Mouse (Mus musculus): ENCODE data around the gene Krt86.
A peak's percentile ranks its signal among the peaks of the same experiment; 100 is the strongest.

Gene Krt86

GRCm38 (mm10) chr15:101472952-101473528 lies at the start of gene Krt86:
Krt86 (plus strand) TSS chr15:101473478.
- DNase-seq: peak; percentile 24

GRCm38 (mm10) chr15:101424914-101425313 lies 48.4 kb upstream of the Krt86 start:
- DNase-seq: no peak

- no peak for DNase-seq
These were observed 36.7 kb upstream of the Krt86 start for GRCm38 (mm10) chr15:101436611-101437010.

GRCm38 (mm10) chr15:101438555-101438954 lies 34.7 kb upstream of the Krt86 start, which contains the start of gene Krt87:
Krt87 (minus strand) TSS chr15:101438804.
- no peak for DNase-seq

GRCm38 (mm10) chr15:101440837-101441236 lies 32.4 kb upstream of the Krt86 start:
- DNase-seq: no peak

GRCm38 (mm10) chr15:101446572-101446971 lies 26.7 kb upstream of the Krt86 start:
- DNase-seq: no peak

- no peak for DNase-seq
These were observed 25.8 kb upstream of the Krt86 start, which contains the start of gene Krt88 for GRCm38 (mm10) chr15:101447444-101447843. Krt88 (plus strand) TSS chr15:101447744.

- DNase-seq: peak; percentile 64
These were observed 20.1 kb upstream of the Krt86 start for GRCm38 (mm10) chr15:101453093-101453736.

- no peak for DNase-seq
These were observed 18.5 kb upstream of the Krt86 start for GRCm38 (mm10) chr15:101454774-101455173.

- no peak for DNase-seq
These were observed 18.0 kb upstream of the Krt86 start for GRCm38 (mm10) chr15:101455292-101455691.

- DNase-seq: no peak
These were observed 17.4 kb upstream of the Krt86 start for GRCm38 (mm10) chr15:101455891-101456290.

GRCm38 (mm10) chr15:101458361-101458930 lies 14.8 kb upstream of the Krt86 start:
- DNase-seq: no peak

- no peak for DNase-seq
These were observed 14.0 kb upstream of the Krt86 start for GRCm38 (mm10) chr15:101459283-101459682.

GRCm38 (mm10) chr15:101463651-101464050 lies 9.6 kb upstream of the Krt86 start, which contains the start of gene Krt81:
Krt81 (minus strand) TSS chr15:101463751.
- DNase-seq: no peak

GRCm38 (mm10) chr15:101469093-101469492 lies 4.2 kb upstream of the Krt86 start:
- no peak for DNase-seq

- peak; percentile 34 for DNase-seq
These were observed 5.9 kb downstream of the Krt86 start for GRCm38 (mm10) chr15:101479007-101479665.

- no peak for DNase-seq
These were observed 6.4 kb downstream of the Krt86 start for GRCm38 (mm10) chr15:101479666-101480060.

GRCm38 (mm10) chr15:101482056-101482455 lies 8.8 kb downstream of the Krt86 start:
- DNase-seq: no peak

GRCm38 (mm10) chr15:101483646-101484045 lies 10.4 kb downstream of the Krt86 start:
- DNase-seq: no peak

- no peak for DNase-seq
These were observed 11.7 kb downstream of the Krt86 start for GRCm38 (mm10) chr15:101484939-101485338.

GRCm38 (mm10) chr15:101485911-101486635 lies 12.8 kb downstream of the Krt86 start:
- DNase-seq: no peak

- DNase-seq: no peak
These were observed 18.2 kb downstream of the Krt86 start, which contains the start of gene Krt83 for GRCm38 (mm10) chr15:101491431-101491830. Krt83 (minus strand) TSS chr15:101491512.

GRCm38 (mm10) chr15:101492718-101493117 lies 19.4 kb downstream of the Krt86 start:
- no peak for DNase-seq

Measured in liver (tissue).